Mouse (Mus musculus): ENCODE data around the gene Ltv1.
A peak's percentile ranks its signal among the peaks of the same experiment; 100 is the strongest.

The Ltv1 gene

DNA sequence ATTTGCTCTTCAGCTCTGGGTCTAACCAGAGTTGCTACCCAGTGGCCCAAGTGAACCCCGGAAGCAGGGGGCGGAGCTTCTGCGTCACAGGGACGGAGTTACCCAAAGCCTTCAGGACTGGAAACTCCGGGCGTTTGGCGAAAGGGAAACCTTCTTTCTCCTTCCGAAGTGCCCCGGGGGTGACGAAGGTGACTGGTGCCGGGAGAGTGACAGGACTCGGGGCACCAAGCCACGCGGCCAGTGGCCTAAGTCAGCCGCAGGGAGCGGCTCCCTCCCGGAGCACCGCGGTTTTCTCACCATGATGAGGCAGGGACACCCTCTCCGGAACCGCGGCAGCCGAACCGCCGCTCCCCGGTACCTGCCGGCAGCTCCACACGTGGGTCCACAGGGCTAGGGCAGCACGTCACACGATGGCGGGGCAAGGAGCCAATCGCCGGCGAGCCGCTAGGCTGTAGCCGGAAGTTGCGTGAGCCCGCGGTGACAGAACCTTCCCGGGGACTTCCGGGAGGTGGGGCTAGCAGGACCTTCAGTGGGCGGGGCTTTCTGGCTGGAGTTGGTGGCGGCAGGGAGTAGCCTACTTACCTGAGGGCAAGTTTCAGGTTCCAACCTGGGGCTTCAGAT lies at the start of gene Ltv1:
Gene Ltv1 (minus strand): TSS at position 438 of the 621 bp plus-strand sequence.
- peak; percentile 95 for DNase-seq (ENCODE audit: low spot score)

DNA sequence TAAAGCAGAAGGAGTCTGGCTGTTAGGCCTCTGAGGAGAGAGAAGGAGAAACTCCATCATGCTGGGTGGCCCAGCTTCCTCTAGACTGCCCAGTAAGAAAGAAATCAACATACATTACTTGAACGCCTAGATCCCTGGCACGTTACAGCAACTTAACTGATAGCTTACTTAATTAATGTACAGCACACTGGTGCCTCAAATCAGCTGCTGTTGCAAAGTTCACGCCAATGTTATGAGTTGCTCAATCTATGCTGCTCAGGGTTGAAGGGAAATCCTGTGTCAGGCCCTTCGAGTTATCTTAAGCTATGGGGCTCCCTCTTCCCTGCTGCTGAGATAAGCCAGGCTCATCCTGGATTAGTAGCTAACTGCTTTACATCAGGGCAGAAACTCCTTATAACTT lies 47.5 kb upstream of the Ltv1 start:
- no peak for DNase-seq (ENCODE audit: low spot score)

DNA sequence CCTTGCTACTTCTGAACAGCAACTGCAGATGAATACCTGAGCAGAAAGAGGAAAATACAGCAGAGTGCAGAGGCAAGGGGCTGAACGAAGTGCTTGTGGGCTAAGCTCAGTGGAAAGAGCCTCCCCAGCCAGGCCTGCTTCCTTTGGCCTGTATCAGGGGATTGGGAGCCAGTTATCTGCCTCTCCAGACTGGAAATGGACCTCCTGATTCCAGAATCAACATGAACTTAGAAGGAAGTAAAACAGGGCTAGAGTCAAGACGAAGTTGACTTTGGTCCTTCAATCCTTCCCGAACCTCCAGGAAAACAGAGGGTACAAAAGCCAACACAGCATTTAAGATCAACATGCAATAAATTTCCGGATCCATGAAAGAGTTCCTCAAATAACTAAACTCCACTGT lies 45.2 kb upstream of the Ltv1 start:
- DNase-seq (ENCODE audit: low spot score), result no peak

DNA sequence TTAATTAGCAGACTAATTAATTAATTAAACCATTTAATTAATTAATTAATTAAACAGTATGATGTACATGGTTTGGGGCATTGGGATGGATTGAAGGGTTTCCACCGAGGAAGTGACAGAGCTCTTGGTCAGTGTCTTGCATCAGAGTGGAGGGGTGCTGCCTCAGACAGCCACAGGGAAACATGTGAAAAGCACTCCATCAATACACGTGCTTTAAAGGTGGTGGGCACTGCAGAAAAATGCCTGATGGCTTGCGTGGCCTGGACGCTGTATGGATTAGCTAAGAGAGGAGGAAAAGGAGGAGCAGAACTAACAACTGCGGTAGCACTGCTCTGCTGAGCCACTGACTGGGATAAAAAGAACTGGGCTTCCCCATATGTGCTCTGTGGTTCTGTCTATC lies 43.9 kb upstream of the Ltv1 start:
- DNase-seq (ENCODE audit: low spot score), result no peak

DNA sequence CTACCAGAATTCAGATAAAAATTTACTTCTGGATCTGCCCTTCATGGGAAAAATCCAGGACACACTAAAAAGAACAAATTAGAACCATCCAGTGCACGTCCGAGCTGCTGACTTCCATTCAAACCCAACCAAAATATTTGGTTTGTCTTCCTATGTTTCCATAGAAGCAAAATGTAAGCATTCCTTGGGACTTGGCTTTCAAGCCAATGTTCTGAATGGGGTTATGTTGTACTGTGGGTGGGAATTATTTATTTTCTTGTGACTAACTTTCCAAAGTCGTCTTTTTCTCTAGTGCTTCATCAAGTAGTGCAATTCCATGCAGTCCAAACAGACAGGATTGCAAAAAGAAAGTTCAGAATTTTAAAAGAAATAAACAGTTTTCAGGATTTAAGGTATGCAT lies 41.5 kb upstream of the Ltv1 start:
- DNase-seq (ENCODE audit: low spot score), result no peak

DNA sequence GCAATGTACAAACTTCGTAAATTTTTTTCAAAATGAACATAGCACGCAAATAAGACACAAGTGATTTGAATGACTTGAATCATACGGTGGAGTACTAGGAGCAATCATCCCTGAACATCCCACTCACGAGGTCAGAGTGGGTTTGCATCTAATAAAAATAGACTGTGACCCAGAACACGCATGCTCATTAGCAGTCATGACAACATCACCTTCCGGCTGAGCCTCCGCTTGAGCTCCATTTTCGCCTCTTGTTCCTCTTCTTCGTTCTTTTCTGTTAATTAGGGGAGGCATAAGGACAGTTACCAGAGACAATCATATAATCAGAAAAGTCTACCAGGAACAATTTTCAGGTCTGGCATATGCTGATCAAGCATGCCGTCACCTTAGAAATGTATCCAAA lies 41.0 kb upstream of the Ltv1 start:
- no peak for DNase-seq (ENCODE audit: low spot score)

DNA sequence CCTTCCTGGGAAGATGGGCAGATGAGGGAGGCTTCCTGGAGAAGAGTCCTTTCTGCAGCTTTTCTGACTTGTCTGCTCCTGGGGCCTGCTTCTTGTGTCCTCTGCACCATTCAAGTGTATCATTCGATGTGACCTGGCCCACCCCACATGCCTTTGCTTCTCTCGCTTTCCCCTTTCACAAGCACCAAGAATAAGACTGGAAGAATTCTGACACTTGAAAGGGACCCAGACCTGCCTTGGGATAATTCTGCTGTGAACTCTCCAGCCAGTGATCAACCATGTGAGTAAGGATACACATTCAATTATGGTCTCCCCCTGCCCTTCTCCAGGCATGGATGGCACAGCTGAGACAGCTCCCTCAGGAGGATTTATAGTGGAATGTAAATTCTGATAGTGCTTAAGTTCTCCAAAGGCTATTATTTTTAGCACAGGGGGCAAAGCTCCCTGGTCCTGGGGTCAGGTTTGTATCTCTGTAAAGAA lies 40.2 kb upstream of the Ltv1 start:
- DNase-seq (ENCODE audit: low spot score), result no peak

DNA sequence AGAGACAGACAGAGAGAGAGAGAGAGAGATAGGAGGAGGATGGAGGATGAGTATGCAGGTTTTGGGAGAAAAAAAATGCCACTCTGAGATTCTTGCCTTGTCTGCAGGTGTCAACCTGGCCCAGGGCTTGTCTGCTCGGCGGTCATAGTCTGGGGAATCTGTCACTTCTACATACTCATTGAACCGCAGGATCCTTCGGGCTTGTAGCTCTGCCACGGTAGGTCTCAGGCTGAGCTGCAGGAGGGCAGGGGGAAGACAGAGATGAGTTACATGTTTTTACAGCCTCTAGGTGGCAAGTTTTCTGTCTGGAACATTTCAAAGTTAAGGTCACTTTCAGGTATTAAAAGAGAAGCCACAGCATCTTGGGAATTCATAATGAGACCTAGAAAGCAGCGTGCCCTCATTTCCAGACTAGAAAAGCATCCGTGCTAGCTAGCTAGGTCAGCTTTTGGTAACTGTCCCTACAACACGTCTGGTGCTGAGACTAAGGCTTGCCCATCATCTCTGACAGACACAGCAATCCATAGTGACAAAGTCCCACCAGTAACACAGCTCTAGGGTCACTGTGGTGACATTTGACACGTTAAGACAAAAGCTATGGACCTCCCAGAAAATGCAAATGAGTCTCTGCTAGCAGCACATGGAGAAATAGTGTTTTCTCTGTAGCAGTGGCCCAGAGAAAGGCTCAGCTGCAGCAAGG lies 39.6 kb upstream of the Ltv1 start:
- DNase-seq (ENCODE audit: low spot score), result no peak

DNA sequence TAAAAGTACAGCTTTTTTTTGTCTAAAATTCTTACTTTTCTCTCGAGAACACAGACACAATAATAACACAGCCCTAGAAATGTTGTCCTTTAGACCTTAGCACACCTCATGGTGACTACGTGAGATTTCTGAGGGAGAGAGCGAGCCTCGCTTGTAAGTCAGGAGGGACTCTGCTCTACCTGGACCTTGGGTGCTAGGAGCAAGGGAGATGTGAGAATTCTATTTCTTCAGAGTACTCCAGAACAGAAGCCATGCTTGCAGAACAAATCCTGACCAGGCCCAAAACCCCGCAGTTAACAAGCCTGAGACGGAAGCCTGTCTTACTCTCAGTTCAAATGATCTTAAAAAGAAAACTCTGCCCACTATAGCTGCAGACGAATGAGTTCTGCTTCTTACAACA lies 37.7 kb upstream of the Ltv1 start:
- no peak for DNase-seq (ENCODE audit: low spot score)

DNA sequence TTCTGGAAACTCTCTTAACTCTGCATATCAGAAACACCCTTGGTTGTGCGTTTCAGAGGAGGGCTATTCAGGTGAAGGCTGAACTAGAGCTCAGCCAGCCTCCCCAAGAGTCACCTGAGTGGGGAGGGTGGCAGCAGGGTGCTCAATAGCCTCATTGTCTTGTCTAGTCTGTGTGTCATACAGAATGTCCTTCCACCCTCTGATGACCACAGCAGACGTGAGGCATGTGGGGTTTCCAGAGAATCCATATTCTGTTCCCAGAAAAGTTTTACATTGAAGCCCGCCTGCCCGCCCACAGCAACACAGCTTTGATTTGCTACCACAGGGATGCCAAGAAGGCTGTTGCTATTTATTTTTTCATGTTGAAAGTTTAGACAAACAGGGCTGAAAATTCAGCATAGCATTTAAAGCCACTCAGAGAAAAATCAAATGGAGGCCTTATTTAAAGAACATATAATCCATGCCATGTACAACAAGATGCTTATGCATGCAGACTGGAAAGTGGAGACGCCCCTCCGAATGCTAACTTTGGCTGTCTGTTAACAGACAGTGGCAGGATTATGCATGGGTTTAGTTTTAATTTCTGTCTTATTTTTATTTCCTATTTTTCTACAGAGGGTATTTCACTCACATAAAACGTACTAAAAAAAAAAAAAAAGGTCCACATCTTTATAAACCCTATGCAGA lies 32.6 kb upstream of the Ltv1 start:
- DNase-seq (ENCODE audit: low spot score), result no peak

DNA sequence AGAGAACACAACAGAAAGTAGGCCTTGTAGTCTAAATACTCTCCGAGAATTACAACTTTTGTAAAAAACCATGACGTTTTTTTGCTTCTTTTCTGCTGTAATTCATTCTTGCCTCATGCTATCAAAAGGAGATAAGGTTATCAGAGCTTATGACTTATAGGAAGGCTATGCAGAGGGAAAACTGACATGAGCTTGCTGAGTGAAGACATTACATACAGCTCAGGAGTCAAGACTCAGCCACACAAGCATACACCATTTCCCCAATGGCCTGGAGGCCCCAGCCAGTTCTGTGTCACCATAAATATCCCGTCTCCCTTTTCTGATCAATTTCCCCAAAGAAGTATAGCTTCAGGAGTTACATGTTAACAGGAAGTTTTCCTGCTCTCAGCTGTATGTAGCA lies 29.2 kb upstream of the Ltv1 start:
- no peak for DNase-seq (ENCODE audit: low spot score)

DNA sequence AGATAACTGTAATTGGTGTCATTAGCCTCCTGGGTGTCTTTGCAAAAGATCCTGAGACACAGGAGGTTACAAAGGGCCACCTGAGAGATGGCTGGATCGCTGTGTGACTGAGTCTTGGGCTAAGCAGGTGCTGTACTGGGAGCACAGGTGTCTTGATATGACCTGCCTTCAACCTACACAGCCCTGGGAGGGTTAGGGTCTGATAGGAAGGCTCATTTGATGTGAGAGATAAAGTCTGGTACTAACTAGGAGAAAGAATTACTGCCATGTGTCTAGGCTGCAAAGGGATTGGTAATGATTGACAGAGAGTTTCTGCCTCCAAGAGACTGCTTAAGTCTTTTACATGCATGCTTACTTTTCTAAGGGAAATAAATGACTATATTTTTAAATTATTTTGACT lies 27.1 kb upstream of the Ltv1 start:
- no peak for DNase-seq (ENCODE audit: low spot score)

DNA sequence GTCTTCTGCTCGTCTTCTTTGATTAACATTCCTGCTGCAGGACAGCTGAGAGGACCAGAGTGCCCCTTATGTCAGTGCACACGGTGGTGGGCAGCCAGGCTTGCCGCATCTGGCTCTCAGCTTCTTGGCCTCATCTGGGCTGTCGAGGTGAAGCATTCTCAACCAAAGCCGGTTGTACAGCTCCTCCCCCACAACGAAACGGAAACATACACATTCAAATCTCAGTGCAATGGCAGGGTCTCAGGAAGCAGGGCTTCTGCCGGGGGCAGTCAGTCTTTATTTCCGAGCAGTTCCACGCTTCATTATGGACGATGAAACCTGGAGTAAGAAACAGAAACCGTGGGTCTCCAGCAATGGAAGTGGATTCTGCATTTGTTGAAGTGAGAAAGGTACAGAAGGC lies 21.0 kb upstream of the Ltv1 start:
- DNase-seq (ENCODE audit: low spot score), result no peak

DNA sequence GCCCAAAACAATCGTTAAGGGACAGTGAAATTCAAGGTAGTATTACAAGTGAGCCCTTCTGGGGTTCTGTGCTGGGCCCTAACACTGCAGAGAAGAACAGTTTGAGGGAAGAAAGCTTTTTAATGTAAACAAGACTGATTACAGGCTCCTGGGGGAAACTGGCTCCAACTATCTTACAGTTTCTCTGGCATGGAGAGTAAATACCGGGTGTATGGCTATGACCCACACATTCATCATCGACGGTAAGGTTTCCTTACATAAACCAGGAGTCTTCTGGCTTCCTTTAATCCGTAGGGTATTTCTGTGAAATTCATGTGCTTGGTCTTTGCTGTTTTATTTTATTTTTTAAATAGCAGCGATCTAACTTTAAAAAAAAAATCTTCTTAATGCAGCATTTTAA lies 19.9 kb upstream of the Ltv1 start:
- DNase-seq (ENCODE audit: low spot score), result no peak

DNA sequence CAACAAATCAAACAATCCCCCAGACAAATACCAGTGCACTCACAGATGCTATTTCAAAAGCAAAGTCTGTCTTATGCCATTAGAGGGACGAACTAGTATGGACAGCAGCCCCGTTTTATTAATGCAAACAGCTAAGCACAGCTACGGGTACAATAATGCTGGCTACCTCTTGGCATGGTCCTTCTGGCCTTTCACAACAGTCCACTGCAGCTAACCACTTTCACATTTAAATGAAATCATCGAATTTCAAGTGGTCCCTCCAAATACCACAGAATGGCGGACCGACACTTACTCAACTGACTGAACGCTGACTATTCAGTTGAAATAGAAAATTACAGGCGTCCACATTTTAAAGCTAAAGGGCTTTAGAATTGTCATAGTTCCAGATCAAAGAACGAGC lies 19.4 kb upstream of the Ltv1 start:
- no peak for DNase-seq (ENCODE audit: low spot score)

DNA sequence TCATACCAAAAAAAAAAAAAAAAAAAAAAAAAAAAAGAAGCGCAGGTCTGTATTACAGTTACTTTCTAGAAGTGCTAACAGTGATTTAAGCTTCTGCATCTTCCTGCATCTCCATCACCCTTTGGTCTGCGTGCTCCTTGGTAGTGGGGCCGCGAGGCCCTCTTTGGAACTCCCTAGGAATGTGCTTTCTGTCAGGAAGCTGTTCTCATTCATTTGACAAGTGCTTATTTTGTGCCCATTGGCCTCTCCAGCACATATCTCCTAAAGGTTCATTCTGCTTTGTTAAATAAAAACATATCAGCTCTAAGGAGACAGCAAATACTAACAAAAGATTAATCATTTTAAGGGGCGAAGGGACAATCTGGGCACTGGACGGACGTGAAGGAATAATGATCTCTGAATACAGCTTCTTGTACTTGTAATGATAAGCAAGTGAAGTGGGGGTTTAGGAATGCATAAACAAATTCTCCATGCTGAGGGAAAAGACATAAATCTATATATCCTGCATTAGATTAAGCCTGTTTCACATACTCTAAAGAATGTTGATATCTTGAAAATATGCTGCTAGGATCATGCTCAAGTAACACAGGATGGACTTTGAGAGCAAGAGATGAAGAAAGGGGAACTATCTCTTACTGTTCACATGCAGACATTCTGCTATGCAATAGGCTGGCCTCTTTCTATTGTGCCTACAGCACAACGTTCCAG lies 17.1 kb upstream of the Ltv1 start:
- no peak for DNase-seq (ENCODE audit: low spot score)

DNA sequence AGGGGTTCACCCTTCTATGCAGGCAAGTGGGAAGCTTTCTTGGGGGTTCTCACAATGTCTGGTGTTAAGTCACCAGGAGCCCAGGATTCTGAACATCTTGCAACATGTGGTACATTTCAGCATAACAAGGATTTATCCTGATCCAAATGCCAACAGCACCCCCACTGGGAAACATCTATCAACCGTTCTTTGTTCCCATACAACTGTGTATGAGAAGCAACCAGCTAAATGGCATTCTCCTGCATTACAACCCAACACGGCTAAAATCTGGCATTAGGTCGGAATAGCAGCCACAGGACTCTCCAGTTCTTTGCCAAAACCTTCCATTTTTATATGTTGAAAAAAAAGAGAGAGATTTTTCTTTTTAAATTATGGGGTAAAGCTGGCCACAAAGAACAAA lies 16.5 kb upstream of the Ltv1 start:
- DNase-seq (ENCODE audit: low spot score), result no peak

DNA sequence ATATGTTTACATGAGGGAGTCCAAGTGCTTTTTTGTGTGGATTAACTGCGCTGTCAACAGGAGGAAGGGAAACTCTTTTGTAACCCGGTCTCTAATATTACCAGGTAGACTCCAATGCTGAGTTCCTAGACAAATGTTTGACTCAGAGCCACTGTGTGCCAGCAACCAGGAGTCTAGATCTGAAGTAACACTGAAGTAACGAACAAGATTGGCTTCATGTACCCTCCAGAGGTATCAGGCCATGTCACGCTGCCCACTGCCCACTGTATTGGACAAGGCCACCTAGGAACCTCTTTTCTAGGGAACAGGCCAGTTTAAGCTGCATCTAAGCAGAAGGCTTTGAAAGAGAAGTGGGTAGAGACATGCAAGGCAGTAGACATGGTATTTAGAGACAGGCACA lies 16.1 kb upstream of the Ltv1 start:
- no peak for DNase-seq (ENCODE audit: low spot score)

DNA sequence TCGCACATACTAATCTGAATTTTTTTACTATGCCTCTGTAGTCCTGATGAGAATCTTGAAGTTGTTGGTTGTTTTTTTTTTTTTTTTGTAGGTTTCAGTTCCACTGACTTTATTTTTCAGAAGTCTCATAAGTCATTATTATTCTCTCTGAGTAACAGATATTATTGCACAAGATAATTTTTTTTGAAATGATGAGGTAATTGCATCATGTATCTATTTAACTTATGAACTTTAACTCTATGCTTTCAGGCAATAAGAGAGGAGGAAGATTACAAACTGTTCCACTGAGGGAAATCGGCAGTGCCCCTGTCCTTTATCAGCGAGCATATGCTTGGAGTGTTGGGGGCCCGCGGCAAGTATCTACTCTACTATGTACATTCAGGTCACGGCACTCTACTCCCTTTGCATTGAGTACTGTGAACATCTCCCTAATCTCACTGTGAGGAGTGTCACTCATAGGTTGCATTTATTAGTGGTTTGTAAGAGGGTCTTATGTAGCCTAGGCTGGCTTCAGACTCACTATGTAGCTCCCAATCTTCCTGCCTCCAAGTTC lies 8.8 kb upstream of the Ltv1 start:
- DNase-seq (ENCODE audit: low spot score), result no peak

DNA sequence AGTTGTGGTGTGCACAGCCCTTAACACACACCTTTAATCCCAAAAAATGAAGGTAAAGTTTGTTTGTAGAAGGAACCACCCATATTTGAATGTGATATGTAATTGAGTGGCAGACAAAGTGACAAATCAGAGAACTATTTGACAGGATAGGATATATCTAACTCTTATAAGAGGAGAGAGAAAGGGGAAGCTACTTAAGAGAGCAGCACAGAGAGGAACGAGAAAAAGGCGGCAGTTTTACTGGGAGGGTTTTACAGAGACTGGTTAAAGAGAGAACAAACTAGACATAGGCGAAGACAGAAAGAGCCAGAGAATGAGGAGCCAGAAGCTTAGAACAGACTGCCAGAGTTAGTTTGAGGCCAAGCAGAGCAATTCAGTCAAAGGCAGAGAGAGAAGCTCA lies 7.9 kb upstream of the Ltv1 start:
- no peak for DNase-seq (ENCODE audit: low spot score)

DNA sequence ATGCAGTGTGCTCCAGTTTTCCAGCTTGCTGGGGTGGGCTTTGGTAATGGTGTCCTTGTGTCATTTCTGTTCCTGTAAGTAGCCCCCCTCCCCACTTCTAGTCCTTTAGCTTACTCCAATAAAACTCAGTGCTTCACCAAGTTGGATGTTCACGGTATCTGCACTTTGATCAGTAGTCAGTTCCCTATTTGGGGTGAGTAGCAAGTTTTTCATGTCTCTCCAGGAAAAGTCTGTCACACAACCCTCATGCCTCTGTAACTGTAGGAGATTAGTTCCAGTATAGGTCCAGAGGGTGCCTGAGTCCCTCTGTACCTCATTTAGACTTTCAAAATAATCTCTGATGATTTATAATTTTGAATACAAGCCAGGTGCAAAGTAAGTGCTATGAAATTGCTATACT lies 6.3 kb upstream of the Ltv1 start:
- no peak for DNase-seq (ENCODE audit: low spot score)

DNA sequence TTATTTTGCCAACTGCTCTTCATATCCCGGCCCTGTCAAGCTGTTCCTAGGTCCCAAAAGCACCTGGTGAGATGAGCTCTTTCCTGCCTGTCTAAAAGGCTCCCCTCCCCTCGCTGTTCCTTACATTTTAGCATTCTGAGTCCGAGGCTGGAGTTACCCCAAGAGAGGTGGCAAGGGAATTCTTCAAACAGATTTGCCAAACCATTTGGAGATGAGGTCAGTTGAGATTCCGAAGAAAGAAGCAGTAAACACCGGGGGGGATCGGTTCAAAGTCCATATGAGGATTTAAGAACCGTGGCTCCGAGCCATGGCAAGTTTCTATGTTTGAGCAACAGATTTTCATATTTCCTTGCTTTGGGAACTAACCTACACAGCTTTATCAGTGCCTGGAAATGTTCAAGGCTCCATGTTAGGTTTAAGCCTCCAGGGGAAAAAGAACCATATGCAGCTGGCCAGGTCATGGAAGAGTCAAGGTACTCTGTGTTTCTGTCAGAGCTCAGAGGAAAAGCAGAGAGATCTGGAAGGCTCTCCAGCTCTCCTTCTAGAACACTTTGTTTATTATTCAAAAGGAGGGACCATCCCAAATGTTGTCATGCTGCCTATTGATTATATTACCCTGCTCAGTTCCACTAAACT lies 4.0 kb upstream of the Ltv1 start:
- DNase-seq (ENCODE audit: low spot score), result no peak
